Mouse (Mus musculus) large intestine, adult 2 months (tissue): ENCODE measurements at regions not wholly inside any gene's neighbourhood (a gene's known extent, or its start where the extent isn't known, plus 50 kb on each side); places are given as distances from the start of the nearest gene placed in this dataset.

Experiments
- DNase-seq: peaks from one replicate; pipeline ENCODE4 v3.0.0-alpha.2; 2012; ENCODE audit warnings: low read depth, low spot score
- WGBS: fragments of 180-500 bp; shearing (Covaris S2); methylation state at CpG from one replicate; pipeline ENCODE4 v1.1.7; 2018; 5-methylcytosine and 5-hydroxymethylcytosine counted together

DNA sequence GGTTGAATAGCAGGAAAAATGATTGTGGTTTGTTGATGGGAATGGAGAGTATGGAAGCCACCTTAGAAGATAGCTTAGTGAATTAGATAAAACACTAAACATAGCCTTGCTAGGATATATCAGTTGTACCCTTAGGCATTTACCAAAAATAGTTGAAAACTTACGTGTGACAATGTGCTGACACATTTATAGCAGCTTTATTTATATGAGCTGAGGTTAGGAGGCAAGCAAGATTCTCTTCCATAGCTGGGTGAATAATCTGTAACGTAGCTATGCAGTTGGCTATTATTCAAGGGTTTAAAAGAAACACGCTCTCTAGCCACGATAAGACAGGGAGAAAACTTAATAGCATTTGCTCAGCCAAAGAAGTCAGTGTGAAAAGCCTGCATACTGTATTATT is 685.4 kb downstream of the Hs3st4 start:
- WGBS: 60% methylated on average over 4 of the region's 4 CpGs
- DNase-seq: no peak

- 60% methylated on average over 4 of the region's 4 CpGs for WGBS
- no peak for DNase-seq
Observed at GRCm38 (mm10) chr7:124670477-124670876, 687.8 kb downstream of the Hs3st4 start.

- no peak for DNase-seq
Observed at GRCm38 (mm10) chr7:124671117-124671516, 688.4 kb downstream of the Hs3st4 start.

- 39% methylated on average over 3 of the region's 3 CpGs for WGBS
Observed at GRCm38 (mm10) chr7:124676854-124677515, 694.3 kb downstream of the Hs3st4 start.

DNA sequence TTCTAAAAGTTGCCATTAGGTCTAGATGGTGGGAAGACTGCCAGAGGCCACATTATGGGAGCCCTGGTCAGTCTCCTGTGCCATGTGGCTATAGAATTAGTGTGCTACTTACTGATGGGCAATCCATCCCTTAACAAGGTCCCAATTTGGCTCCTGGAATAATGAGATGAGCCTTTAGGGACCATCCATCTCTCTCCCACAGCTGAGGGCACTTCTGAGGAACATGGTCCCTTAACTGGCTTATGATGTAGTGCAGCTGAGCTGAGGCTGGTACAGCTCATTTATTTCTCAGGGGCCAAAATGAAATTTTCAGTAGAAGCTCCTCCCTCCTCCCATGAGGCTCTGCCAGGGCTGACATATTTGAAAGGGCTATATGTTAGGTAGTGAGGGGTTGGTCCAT is 697.9 kb downstream of the Hs3st4 start:
- DNase-seq: no peak

More at GRCm38 (mm10) chr7:124676854-124677515, 694.3 kb downstream of the Hs3st4 start:
- no peak for DNase-seq

DNA sequence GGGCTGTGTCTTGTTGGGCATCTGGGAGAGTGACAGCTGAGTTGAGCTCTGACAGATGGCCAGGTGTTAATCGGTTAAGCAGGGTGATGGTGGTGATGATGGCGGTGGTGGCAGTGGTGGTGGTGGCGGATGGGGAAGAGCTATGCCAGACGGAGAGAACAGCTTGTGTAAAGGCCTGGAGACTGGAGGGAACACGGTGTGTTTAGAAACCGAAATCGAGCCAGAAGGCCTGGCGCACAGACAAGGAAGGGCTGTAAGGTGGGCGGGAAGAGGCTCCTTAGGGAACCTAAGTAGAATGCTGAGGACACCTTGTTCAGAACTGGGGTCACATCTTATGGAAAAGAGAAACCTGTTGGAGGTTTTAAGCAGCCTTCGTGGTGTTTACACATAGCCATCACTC is 698.5 kb downstream of the Hs3st4 start:
- no peak for DNase-seq
- WGBS: 81% methylated on average over 10 of the region's 10 CpGs

DNA sequence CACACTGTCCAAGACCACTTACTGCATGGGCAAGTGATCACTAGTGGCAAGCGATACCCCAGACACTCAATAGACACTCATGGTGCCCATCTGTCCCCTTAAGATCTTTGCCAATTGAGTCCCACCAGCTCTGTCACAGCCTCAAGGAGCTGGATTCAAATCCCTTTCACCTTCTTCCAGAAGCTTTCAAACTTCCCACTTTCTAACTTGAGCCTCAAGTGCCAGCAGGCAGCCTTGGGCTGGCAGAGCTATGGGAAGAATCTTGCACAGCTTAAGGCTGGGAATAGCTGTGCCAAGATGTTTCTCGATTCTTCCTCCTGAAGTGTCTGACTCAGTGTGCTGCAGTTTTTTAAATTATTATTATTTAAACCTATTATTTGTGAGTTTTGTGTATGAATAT is 699.2 kb downstream of the Hs3st4 start:
- 90% methylated on average over 2 of the region's 2 CpGs for WGBS
- no peak for DNase-seq

- 41% methylated on average over 2 of the region's 2 CpGs for WGBS
- DNase-seq: no peak
Observed at GRCm38 (mm10) chr7:124685424-124685823, 702.8 kb downstream of the Hs3st4 start.

- DNase-seq: no peak
- 23% methylated on average over 6 of the region's 6 CpGs for WGBS
Observed at GRCm38 (mm10) chr7:124704163-124704824, 721.6 kb downstream of the Hs3st4 start.

- DNase-seq: no peak
- 29% methylated on average over 3 of the region's 3 CpGs for WGBS
Observed at GRCm38 (mm10) chr7:124707143-124707542, 724.5 kb downstream of the Hs3st4 start.

DNA sequence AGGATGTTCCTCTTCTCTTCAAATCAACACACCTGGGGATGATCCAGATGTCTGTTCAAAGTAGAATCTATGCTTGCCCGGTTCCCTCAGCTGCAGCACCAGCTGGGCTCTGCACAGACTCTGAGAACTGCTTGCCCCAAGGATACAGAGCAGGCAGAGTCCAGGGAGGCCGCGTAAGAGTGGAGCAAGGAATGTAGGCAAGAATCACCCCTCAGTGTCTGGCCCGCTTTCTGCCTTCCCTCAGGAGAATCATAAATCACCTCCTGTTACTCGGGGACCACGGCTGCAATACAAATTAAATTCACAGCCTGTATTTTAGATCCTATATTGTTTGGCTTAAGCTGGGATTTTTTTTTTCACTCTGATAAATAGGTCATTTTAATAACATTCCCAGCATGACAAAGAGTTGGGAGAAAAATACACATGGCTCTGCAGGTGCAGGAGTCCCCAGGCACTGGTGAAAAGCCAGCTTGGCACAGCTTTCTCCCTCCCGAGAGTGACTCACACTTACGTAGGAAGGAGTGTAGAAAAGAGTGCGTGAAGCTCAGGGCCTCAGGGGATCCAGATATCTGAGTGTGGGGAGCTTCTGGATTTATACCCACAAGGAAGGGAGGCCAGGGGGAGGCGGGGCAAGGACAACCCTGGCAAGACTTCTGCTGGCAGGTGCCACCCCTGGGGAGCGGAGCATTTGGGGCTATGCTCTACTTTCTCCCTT is 726.3 kb downstream of the Hs3st4 start:
- WGBS: 32% methylated on average over 11 of the region's 11 CpGs
- no peak for DNase-seq

- no peak for DNase-seq
- WGBS: 67% methylated on average over 1 of the region's 1 CpGs
Observed at GRCm38 (mm10) chr7:124720927-124721326, 723.5 kb upstream of the Kdm8 start.

GRCm38 (mm10) chr7:124742086-124742485 is 702.4 kb upstream of the Kdm8 start:
- no peak for DNase-seq
- 0% methylated on average over 2 of the region's 2 CpGs for WGBS

GRCm38 (mm10) chr7:124746321-124746720 is 698.2 kb upstream of the Kdm8 start:
- 66% methylated on average over 2 of the region's 2 CpGs for WGBS
- no peak for DNase-seq

GRCm38 (mm10) chr7:124748396-124748795 is 696.1 kb upstream of the Kdm8 start:
- 73% methylated on average over 3 of the region's 3 CpGs for WGBS
- DNase-seq: no peak

GRCm38 (mm10) chr7:124759084-124759483 is 685.4 kb upstream of the Kdm8 start:
- DNase-seq: no peak
- WGBS: 87% methylated on average over 4 of the region's 4 CpGs

DNA sequence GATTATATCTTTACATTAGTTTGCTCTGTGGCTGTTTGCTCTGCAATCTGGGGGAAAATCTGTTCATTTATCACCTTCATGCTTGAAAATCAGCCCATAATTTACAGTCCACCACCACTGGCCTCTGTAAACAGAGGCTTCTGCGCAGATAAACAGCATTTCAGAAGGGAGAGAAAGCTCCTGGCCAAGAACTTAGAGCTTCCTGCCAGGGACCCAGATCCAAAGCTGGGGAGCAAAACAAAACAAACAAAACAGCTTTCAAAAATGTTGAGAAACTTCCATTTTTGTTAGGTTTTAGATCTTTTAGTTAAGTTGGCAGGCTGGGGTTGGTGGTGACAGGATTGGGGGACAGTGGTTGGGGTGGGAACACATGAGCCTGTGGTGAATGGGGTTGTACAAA is 666.7 kb upstream of the Kdm8 start:
- WGBS: 44% methylated on average over 1 of the region's 1 CpGs
- no peak for DNase-seq

GRCm38 (mm10) chr7:124782816-124783215 is 661.7 kb upstream of the Kdm8 start:
- peak; percentile 8 for DNase-seq
- 44% methylated on average over 4 of the region's 4 CpGs for WGBS

- 71% methylated on average over 2 of the region's 2 CpGs for WGBS
- DNase-seq: no peak
Observed at GRCm38 (mm10) chr7:124784995-124785394, 659.5 kb upstream of the Kdm8 start.

DNA sequence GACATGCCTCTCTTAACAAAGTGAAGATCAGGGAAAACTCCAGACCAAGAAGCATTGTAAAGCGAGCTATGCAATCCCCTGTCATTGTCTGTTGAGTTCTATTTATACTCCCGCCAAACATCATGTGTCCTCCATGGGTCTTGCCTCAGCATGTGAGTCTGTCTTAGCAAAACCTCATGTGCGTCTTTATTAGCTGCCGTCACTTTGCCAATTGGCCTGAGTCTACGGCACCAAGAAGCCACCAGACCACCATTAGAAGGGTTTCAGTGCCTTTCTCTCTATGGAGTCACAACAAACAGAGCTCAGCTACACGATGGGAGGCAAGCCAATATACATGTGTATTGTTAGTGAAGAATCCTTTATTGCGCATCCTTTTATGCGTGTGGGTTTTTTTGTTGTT is 658.6 kb upstream of the Kdm8 start:
- 85% methylated on average over 8 of the region's 8 CpGs for WGBS
- no peak for DNase-seq

- no peak for DNase-seq
- 45% methylated on average over 3 of the region's 3 CpGs for WGBS
Observed at GRCm38 (mm10) chr7:124788781-124789180, 655.7 kb upstream of the Kdm8 start.
